Mouse (Mus musculus): ENCODE measurements at regions not wholly inside any gene's neighbourhood (a gene's known extent, or its start where the extent isn't known, plus 50 kb on each side); places are given as distances from the start of the nearest gene placed in this dataset.

DNA sequence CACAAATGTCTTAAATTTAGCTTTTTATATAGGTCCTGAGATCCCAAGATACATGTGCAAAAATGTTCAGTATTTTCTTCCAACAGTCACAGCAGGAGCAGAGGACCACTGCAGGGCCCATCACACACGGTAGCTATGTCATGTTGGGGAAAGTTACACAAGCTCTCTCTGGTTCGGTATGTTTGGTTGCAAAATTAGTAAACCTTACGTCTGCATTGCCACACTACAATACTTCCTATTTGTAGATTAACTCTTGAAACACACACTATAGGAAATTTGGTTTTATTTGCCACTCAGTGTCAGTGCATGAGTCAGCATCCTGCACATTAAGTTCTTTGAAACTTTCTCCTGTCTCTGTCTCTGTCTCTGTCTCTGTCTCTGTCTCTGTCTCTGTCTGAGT lies 82.0 kb downstream of the Cth start:
- no peak for DNase-seq (ENCODE audit: low read depth, low spot score)
- 69% methylated on average over 3 of the region's 3 CpGs for WGBS

- DNase-seq (ENCODE audit: low read depth, low spot score): no peak
- 70% methylated on average over 2 of the region's 2 CpGs for WGBS
These were observed 83.6 kb downstream of the Cth start for GRCm38 (mm10) chr3:157841164-157841719.

- WGBS: 72% methylated on average over 3 of the region's 3 CpGs
- no peak for DNase-seq (ENCODE audit: low read depth, low spot score)
These were observed 120.6 kb downstream of the Cth start for GRCm38 (mm10) chr3:157804307-157804706.

- DNase-seq (ENCODE audit: low read depth, low spot score): peak; percentile 4
- 36% methylated on average over 4 of the region's 4 CpGs for WGBS
These were observed 121.5 kb downstream of the Cth start for GRCm38 (mm10) chr3:157803356-157803755.

- no peak for DNase-seq (ENCODE audit: low read depth, low spot score)
- 40% methylated on average over 4 of the region's 4 CpGs for WGBS
These were observed 137.2 kb downstream of the Cth start for GRCm38 (mm10) chr3:157787559-157788256.

GRCm38 (mm10) chr3:157781071-157781470 lies 143.8 kb downstream of the Cth start:
- DNase-seq (ENCODE audit: low read depth, low spot score): no peak
- 64% methylated on average over 4 of the region's 4 CpGs for WGBS

- WGBS: 84% methylated on average over 1 of the region's 1 CpGs
- no peak for DNase-seq (ENCODE audit: low read depth, low spot score)
These were observed 147.1 kb downstream of the Cth start for GRCm38 (mm10) chr3:157777779-157778178.

- DNase-seq (ENCODE audit: low read depth, low spot score): no peak
- WGBS: 43% methylated on average over 6 of the region's 6 CpGs
These were observed 161.2 kb downstream of the Cth start for GRCm38 (mm10) chr3:157763487-157764199.

- 89% methylated on average over 1 of the region's 1 CpGs for WGBS
These were observed 165.0 kb downstream of the Cth start for GRCm38 (mm10) chr3:157759856-157760255.

GRCm38 (mm10) chr3:157754826-157755225 lies 170.1 kb downstream of the Cth start:
- no peak for DNase-seq (ENCODE audit: low read depth, low spot score)
- 65% methylated on average over 4 of the region's 4 CpGs for WGBS

More at GRCm38 (mm10) chr3:157759856-157760255, 165.0 kb downstream of the Cth start:
- no peak for DNase-seq (ENCODE audit: low read depth, low spot score)

DNA sequence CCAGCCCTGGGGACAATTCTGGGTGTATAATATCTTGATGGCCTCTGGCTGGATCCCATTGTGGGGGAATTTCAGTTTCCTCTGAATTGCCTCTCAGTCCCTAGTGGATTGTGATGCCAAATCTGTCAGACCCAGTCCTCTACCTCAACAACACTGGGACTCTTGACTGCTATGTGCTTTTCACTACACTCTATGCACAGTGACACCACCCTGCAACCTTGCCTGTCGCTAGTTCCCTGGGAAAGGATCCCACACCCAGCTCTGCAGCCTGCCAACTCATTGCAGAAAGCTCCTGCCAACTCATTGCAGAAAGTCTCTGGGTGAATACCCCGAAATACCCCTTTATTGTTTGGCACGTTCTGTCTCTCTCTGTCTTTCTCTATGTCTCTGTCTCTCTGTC lies 174.6 kb downstream of the Cth start:
- 69% methylated on average over 3 of the region's 3 CpGs for WGBS
- no peak for DNase-seq (ENCODE audit: low read depth, low spot score)

- no peak for DNase-seq (ENCODE audit: low read depth, low spot score)
- WGBS: 61% methylated on average over 3 of the region's 3 CpGs
These were observed 176.4 kb downstream of the Cth start for GRCm38 (mm10) chr3:157748395-157749037.

GRCm38 (mm10) chr3:157743000-157743399 lies 176.3 kb downstream of the Ptger3 start:
- no peak for DNase-seq (ENCODE audit: low read depth, low spot score)
- 15% methylated on average over 1 of the region's 1 CpGs for WGBS

DNA sequence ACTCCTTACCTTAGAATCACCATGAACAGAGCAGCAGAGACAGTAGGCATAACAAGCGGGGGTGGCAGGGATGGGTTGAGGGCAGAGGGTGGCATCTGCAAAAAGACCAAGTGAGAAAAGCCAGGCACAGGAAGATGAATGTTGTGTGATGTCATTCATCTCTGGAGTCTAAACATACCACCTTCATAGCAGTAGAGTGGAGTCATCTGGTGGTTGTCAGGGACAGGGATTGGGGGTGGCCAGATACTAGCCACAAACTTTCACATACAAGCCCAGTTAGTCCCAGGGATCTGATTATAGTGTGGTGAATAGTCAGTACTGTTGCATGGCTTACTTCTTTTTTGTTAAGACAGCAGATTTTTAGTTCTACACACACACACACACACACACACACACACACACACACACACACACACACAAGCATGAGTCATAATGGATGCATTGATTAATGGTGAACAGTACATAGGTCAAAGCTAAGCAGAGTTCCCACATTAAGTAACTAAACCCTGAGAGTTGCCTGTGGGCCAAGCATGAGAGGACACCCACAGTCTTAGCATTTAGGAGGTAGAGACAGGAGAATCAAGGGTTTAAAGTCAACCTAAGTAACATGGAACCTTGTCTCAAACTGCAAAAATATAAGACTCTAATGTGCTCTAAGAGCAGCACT lies 173.1 kb downstream of the Ptger3 start:
- WGBS: 72% methylated on average over 1 of the region's 1 CpGs
- DNase-seq (ENCODE audit: low read depth, low spot score): no peak

- no peak for DNase-seq (ENCODE audit: low read depth, low spot score)
- WGBS: 76% methylated on average over 4 of the region's 4 CpGs
These were observed 165.6 kb downstream of the Ptger3 start for GRCm38 (mm10) chr3:157732136-157732940.

GRCm38 (mm10) chr3:157729711-157730367 lies 163.1 kb downstream of the Ptger3 start:
- WGBS: 63% methylated on average over 1 of the region's 1 CpGs
- no peak for DNase-seq (ENCODE audit: low read depth, low spot score)

- no peak for DNase-seq (ENCODE audit: low read depth, low spot score)
- 65% methylated on average over 1 of the region's 1 CpGs for WGBS
These were observed 157.8 kb downstream of the Ptger3 start for GRCm38 (mm10) chr3:157724542-157724941.

DNA sequence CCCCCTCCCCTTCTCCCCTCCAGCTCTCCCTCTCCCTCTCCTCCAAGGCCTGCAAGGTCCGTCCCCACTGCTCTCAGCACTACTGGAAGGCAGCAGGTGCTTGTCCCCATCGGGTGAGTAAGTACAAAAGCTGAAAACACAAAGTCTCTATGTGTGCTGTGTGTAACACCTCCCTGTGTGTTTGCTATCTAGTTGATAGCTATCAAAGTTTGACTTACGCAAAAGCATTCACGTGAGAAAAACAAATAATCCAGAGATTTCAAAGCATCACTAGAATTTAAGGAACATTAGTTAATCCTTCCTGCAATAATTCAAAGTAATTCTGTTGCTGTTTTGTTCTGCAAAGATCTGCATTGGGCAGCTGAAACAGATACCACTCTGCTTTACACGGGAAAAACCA lies 156.5 kb downstream of the Ptger3 start:
- no peak for DNase-seq (ENCODE audit: low read depth, low spot score)
- 40% methylated on average over 5 of the region's 5 CpGs for WGBS

Measured in large intestine, adult 2 months (tissue).